Mouse (Mus musculus): ENCODE results near the gene Gm10031.

The Gm10031 gene

DNA sequence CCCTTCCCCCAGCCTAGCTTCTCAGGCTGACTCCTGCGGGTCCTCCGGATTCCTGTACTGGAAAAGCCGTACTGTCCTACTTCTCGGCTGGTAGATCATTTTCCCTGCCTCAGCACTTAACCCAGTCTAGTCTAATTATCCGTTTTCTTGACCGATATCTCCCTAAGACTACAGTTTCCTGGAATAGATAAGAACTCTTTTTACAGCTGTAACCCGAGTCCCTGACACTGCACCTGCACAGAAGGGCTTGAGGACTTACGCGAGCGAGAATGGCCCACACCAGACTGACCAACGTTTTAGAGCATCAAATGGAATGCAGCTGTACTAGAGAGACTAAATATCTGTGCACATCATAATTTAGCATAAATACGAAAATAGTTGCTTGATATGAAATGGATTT lies 20.2 kb downstream of the Gm10031 start:
- no peak for DNase-seq

DNA sequence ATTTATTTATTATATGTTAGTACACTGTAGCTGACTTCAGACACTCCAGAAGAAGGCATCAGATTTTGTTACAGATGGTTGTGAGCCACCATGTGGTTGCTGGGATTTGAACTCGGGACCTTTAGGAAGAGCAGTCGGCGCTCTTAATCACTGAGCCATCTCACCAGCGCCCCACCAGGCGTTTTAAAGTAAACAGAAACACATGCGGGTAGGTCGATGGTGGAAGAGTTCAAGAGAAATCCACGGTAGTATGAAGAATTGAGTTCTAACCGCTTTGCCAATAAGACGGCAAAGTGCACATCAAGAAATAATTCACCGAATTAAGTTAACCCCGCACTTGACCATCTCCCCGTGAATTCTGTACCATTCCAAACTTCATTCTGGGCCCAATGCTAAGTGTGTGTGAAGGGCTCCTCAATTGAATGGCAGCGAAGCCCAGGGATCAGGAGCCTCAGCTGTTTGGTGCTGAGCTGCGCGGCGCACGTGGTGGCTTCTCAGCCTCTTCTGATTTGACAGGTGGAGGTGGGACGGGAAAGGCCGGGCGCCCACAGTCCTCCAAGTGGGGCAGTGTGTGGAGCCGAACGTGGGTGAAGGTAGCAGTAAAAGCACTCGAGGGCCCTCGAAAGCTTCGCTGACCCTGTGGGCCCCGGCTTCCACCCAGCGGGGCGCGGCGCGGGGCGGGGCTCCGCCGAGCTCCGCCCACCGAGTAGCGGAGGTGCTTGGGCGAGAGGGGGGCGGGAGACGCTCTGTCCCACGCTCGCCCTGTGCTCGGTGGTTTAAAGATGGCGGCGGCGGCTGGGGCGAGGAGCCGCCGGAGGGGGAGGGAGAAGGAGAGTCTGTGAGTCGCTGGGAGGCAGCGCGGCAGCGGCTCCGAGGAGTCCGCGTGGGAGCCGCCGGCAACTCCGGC lies 34.5 kb downstream of the Gm10031 start, which contains the start of gene Abl2:
Abl2 (plus strand) TSS at position 763 of the 907 bp plus-strand sequence.
- peak; percentile 91 to 95 for DNase-seq

- DNase-seq: peak; percentile 72 to 79
Measured at GRCm38 (mm10) chr1:156558950-156559640, 35.3 kb downstream of the Gm10031 start.

- DNase-seq: peak in 1 of 2 experiments; percentile 23
Measured at GRCm38 (mm10) chr1:156559641-156560020, 35.8 kb downstream of the Gm10031 start.

DNA sequence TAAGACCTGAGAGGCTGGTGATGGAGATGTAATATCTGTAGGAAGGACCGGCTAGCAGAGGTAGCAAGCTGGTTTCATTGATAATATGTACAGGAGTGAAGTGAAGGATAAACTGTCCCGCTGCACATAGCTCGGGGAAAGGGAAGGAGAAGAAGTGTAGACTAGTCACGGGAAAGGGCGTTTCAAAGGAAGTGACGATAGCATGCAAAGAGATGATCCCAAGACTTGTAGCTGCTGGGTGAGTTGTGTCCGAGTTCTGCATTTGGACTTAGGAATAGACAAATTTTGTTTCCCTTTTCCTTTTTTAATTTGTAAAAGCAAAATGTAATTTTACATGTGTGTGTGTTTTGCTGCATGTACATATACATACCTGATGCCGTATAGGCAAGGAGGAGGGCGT lies 36.7 kb downstream of the Gm10031 start:
- no peak for DNase-seq

GRCm38 (mm10) chr1:156565328-156565727 lies 41.5 kb downstream of the Gm10031 start:
- DNase-seq: no peak

- DNase-seq: peak in 1 of 2 experiments; percentile 55
Measured at GRCm38 (mm10) chr1:156566132-156566531, 42.3 kb downstream of the Gm10031 start.

DNA sequence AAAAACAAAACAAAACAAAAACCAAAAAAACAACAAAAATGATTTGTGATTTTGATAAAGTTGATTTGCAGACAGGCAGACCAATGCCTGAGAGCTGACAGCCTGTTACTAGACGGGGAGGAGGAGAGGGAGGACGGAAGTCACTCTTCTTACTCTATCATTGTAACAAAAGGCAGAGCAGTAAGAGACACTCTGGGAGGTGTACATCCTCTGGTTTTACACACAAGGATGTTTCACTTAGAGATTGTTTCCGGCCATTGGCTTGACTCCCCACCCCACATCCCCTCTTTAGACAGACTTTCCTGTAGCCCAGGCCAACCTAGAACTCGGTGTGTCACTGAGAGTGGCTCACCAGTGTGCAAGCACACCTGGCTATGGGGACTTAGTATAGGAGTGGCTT lies 45.8 kb downstream of the Gm10031 start:
- no peak for DNase-seq

DNA sequence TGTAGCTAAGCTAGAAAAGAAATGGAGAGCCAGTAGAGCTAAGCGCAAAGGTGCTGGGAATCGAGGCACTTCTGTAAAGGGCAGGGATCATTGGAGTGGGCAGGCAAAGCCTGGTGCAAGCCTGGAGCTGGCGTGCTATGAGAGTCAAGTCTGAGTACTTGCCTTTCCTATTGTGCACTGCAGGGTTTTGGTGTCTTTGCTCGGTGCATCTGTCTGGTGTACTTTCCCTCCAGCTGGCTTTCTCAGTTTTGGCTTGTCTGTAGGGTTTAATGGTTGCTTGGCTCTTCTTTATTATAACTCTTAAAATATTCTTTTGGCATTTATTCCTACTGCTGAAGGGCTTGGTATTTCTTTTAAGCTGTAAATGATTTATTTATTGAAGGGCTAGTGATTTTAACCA lies 49.1 kb downstream of the Gm10031 start:
- DNase-seq: no peak
